Mouse (Mus musculus) megakaryocyte progenitor cell, adult 5-6 weeks (primary cell): ENCODE measurements at regions not wholly inside any gene's neighbourhood (a gene's known extent, or its start where the extent isn't known, plus 50 kb on each side); places are given as distances from the start of the nearest gene placed in this dataset.
A peak's percentile ranks its signal among the peaks of the same experiment; 100 is the strongest.

Source experiments
- ATAC-seq: replicated peaks from 2 replicates; pipeline ENCODE4 v1.8.0; 2016; ENCODE audit warnings: mild to moderate bottlenecking, moderate TSS enrichment, inconsistent platforms; ENCODE audit not compliant: poor library complexity

GRCm38 (mm10) chr5:85707345-85707744 lies 358.0 kb downstream of the Cenpc1 start:
- ATAC-seq = no peak

GRCm38 (mm10) chr5:85706598-85706997 lies 358.8 kb downstream of the Cenpc1 start:
- no peak for ATAC-seq

DNA sequence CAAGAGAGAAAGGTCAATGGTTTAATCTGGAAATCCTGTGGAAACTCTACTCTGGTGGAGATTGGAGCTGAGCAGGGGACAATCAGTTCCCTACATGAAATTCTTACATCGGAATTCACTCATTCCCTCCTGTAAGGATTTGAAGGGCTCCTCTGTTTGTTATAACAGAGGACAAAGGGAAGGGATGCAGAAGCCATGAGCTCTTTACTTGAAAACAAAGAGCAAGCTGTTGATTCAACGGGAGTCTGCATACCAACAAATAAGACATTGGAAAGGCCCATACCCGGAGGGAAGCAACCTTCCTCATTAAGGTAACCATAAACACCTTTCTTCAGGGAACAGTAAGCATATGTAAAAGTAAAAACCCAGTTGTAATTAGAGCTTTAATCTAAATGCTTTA lies 359.3 kb downstream of the Cenpc1 start:
- ATAC-seq = no peak

DNA sequence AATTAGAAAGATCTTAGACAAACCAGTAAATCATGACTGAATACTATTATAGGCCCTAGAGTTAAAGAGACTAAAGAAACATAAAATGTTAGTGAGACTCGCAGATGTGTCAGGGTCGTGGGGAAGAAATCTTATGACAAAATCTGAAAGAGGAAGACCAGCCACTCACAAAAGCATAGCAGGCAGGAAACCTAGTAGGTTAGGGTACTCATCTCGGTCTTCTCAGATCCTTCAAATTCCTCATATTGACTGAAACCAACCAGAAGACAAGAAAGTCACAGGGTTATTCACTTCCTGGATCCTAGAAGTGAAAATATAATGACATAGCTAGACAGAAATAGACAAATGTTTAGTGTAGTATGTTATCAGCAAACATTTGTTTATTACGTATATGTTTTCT lies 387.5 kb downstream of the Cenpc1 start:
- no peak for ATAC-seq

- no peak for ATAC-seq
Measured at GRCm38 (mm10) chr5:85671121-85671520, 394.3 kb downstream of the Cenpc1 start.

GRCm38 (mm10) chr5:85661487-85661886 lies 403.9 kb downstream of the Cenpc1 start:
- ATAC-seq = no peak

- ATAC-seq = no peak
Measured at GRCm38 (mm10) chr5:85621078-85621477, 444.3 kb downstream of the Cenpc1 start.

- no peak for ATAC-seq
Measured at GRCm38 (mm10) chr5:85614783-85615182, 450.6 kb downstream of the Cenpc1 start.

- no peak for ATAC-seq
Measured at GRCm38 (mm10) chr5:85612606-85613005, 452.8 kb downstream of the Cenpc1 start.

GRCm38 (mm10) chr5:85609104-85609503 lies 456.3 kb downstream of the Cenpc1 start:
- ATAC-seq = no peak

DNA sequence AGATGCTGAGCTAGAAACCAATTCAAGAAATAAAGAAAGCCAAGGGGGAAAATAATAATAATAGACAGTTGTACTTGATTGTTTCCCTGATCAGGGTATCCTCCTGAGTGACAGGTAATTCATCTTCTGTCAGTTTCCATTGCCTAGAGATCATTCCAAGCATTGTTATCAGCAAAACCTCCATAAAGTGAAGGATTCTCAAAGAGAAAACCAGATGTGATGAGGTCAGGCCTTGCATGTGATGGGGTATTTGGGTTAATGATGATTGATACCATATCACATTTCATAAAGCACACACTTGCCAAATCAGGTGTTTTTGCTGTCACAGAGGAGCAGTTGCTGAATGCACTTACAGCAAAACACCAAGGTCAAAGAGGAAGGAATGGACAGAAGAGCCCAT lies 467.2 kb downstream of the Cenpc1 start:
- no peak for ATAC-seq

DNA sequence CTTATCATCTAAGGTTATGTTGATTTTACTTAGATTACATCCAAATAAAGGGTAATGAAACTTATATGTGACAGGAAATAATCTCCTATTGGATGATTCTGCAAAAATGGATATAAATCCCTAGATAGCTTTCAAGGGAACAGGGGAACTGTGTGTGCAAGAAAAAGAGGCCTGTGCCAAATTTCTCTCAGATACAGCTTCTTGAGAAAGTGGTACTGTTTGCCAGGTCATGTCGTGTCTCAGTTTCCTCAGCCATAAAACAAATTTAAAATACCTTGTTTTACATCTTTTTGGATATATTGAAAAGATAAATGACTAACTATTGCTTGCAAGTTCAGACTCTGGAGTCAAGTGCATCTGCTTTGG lies 470.3 kb downstream of the Cenpc1 start:
- no peak for ATAC-seq

DNA sequence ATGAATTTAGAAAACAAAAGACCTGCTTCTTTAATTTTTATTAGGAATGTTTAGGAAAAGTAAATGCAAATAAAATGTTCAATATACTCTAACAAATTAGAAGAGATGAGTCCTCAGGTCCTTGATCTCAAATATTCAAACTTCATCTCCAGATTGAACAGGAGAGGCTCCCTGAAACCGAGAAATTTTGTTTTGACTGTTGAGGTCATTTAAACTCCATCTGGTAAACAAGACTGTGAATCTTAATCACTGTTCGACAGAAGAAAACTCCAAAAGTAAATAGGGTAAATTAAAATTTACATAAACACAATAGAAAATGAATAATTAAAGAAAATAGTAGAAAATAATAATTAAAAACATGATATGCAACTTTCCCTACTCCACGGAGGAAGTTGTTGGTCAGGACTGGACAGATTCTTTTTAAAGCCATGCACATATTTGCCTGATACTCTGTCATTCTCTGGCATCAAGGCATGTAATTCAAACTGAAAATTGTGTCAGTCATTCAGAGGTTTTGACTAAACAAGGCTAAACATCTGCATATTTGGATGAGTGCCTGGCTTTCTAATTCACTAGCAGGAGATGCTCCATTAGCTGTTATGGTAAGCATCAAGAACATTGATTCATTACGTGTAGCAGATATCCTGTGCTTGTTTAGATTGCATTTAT lies 470.8 kb downstream of the Cenpc1 start:
- no peak for ATAC-seq

DNA sequence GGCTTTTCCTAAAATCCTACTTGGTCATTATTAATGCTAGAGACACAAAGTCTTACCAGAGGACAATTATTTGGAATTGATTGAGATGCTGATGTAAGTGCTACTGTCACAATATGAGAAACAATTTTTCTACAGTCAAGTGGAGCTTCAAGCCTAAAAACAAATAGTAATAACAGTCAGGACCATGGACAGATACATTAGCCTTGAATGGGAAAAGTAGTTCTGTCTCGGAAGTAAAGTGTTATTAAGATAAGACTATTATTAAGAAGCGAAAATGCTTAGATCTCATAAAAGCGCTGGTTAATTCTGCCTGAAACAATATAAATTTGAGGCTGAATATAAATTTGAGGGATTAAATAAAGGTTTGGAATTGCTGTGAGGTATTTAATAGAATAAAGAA lies 473.1 kb downstream of the Cenpc1 start:
- no peak for ATAC-seq

- 0 out of 2 replicates have a peak, but pooled peaks have one; percentile 26 for ATAC-seq
Measured at GRCm38 (mm10) chr5:85586727-85587126, 478.7 kb downstream of the Cenpc1 start.

DNA sequence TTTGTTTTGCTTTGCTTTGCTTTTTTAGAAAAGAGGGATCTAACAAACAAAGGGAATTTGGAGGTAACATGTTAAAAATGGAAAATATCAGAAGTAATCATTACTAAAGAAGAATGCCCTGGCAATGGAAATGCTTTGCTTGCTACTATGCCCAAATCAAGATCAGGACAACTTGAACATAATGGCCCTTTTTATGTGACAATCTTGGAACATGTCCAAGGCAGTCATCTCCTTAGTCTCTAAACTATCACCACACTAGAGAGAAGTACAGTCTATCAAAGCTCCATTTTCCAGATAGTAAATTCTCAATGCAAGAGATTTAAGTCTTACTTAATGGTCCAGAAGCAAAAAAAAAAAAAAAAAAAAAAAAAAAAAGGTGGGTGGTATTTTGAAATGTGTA lies 492.9 kb downstream of the Cenpc1 start:
- no peak for ATAC-seq

- no peak for ATAC-seq
Measured at GRCm38 (mm10) chr5:85571967-85572366, 493.4 kb downstream of the Cenpc1 start.

DNA sequence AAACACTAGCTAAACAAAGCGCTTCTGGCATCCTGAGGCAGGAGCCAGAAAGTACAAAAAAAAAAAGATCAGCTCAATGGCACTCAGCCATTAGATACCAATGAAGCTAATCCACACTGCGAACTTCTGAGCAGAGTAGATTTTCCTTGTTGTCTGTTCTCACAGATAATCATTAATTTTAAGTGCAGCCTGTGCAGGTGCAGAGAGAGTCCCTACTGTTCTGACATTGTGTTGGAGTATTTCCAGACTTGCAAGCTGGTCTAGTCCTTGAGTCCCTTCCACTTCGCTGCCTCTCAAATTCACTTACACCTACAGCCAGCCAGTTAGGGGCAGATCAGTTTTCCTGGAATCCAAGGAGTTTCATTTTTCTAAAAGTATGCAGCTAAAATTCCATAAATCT lies 494.0 kb downstream of the Cenpc1 start:
- no peak for ATAC-seq

DNA sequence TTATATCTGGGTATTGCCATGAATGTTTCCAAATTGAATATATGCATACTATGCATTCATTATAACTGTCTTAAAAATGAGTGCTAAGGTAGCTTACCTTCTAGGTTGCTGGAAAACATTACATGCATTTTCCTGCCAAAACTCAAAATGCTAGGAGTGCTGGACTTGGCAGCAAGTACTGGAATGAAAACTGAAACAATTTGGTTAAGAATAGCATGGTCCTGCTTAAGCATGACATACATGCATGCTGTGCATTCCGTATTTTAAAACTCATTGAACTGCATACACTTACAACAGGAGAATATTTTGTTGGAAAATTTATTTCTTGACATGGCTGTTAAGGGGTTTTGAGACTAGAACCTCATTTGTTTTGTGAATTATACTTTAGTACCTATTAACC lies 529.1 kb downstream of the Cenpc1 start:
- no peak for ATAC-seq

- ATAC-seq = no peak
Measured at GRCm38 (mm10) chr5:85525385-85526194, 539.8 kb downstream of the Cenpc1 start.

- ATAC-seq = no peak
Measured at GRCm38 (mm10) chr5:85505244-85505643, 560.1 kb downstream of the Cenpc1 start.

DNA sequence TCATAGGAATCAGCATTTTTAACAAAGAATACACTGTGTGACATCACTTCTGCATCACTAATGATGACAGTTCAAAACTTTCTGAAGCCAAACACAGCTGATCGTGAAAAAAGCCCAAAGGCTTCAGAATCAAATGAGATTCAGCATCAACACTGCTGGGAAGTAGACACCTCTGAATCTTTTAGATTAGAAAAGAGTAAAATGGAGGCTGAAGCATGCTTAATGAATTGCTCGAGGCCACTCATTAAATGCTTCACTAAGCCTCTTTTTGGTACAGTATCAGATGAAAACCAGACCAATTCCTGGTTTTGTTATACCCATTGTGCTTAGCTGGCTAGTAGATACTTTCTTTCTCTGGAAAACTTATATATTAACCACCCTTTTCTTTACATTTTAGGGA lies 568.1 kb downstream of the Cenpc1 start:
- ATAC-seq = no peak
